Mouse (Mus musculus): ENCODE measurements at regions not wholly inside any gene's neighbourhood (a gene's known extent, or its start where the extent isn't known, plus 50 kb on each side); places are given as distances from the start of the nearest gene placed in this dataset.

- no peaks in the 10 kb centered on the region for H3K4me1 ChIP-seq
- no peak overlapping the region for H3K4me3 ChIP-seq
- no peaks in the 10 kb centered on the region for H3K9me3 ChIP-seq (replicated peaks)
- H3K36me3 ChIP-seq = no peaks in the 10 kb centered on the region
- H3K27ac ChIP-seq = no peak overlapping the region
- WGBS = 74% methylated on average over 1 of the region's 1 CpGs
- no peaks in the 10 kb centered on the region for H3K27me3 ChIP-seq (ENCODE audit: low read depth, poor library complexity, severe bottlenecking)
- DNase-seq (ENCODE audit: low spot score) = no peak
Observed at GRCm38 (mm10) chr13:5540321-5540720, 321.0 kb upstream of the Klf6 start.

DNA sequence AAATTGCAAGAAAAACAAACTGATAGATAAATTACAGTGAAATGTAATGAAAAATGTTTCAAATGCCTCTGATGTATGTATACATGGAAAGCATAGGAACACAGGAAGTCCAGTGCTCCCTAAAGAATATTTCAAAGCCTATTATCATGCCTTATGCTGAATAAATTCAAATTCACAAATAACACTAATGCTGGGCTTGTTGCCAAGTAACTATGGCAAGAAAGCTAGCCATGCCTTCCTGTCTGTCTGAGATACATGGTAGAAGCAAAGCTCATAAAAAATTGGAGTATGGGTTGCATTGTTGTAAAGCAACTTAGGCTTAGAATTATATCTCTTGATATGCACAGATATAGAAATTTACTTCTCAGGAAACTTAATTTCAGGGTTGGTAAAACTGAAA is 315.8 kb upstream of the Klf6 start:
- H3K27ac ChIP-seq = no peak overlapping the region
- H3K4me1 ChIP-seq = no peaks in the 10 kb centered on the region
- no peaks in the 10 kb centered on the region for H3K27me3 ChIP-seq (ENCODE audit: low read depth, poor library complexity, severe bottlenecking)
- H3K36me3 ChIP-seq = no peaks in the 10 kb centered on the region
- no peak overlapping the region for H3K4me3 ChIP-seq
- DNase-seq (ENCODE audit: low spot score) = no peak
- H3K9me3 ChIP-seq (replicated peaks) = no peaks in the 10 kb centered on the region

GRCm38 (mm10) chr13:5546011-5546410 is 315.3 kb upstream of the Klf6 start:
- H3K4me1 ChIP-seq = no peaks in the 10 kb centered on the region
- 91% methylated on average over 2 of the region's 2 CpGs for WGBS
- no peaks in the 10 kb centered on the region for H3K9me3 ChIP-seq (replicated peaks)
- no peaks in the 10 kb centered on the region for H3K36me3 ChIP-seq
- no peaks in the 10 kb centered on the region for H3K27me3 ChIP-seq (ENCODE audit: low read depth, poor library complexity, severe bottlenecking)
- no peak for DNase-seq (ENCODE audit: low spot score)
- no peak overlapping the region for H3K27ac ChIP-seq
- no peak overlapping the region for H3K4me3 ChIP-seq

DNA sequence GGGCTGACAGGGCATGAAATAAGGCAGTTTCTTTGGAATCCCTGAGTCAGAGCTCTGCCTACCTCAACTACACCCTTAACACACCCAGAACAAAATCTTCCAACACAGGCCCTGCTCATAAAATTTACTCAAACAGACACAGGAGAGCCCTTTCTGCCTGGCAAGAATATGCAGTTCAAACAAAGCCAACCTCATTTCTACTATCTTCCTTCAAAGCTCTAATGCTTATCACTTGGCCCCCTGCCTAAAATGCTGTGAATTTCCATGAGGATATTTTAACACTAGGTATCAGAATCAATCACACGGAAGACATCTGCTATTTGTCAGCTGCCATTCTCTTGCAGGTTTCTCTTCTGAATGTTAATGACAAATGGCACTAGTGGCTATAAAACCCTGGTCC is 314.3 kb upstream of the Klf6 start:
- H3K4me1 ChIP-seq = no peaks in the 10 kb centered on the region
- WGBS = 68% methylated on average over 1 of the region's 1 CpGs
- no peak overlapping the region for H3K27ac ChIP-seq
- H3K36me3 ChIP-seq = no peaks in the 10 kb centered on the region
- no peak overlapping the region for H3K4me3 ChIP-seq
- no peaks in the 10 kb centered on the region for H3K27me3 ChIP-seq (ENCODE audit: low read depth, poor library complexity, severe bottlenecking)
- no peak for DNase-seq (ENCODE audit: low spot score)
- H3K9me3 ChIP-seq (replicated peaks) = no peaks in the 10 kb centered on the region

- no peaks in the 10 kb centered on the region for H3K27me3 ChIP-seq (ENCODE audit: low read depth, poor library complexity, severe bottlenecking)
- 98% methylated on average over 1 of the region's 1 CpGs for WGBS
- DNase-seq (ENCODE audit: low spot score) = no peak
- no peaks in the 10 kb centered on the region for H3K9me3 ChIP-seq (replicated peaks)
- no peaks in the 10 kb centered on the region for H3K4me1 ChIP-seq
- no peak overlapping the region for H3K27ac ChIP-seq
- no peak overlapping the region for H3K4me3 ChIP-seq
- H3K36me3 ChIP-seq = no peaks in the 10 kb centered on the region
Observed at GRCm38 (mm10) chr13:5548768-5549167, 312.5 kb upstream of the Klf6 start.

DNA sequence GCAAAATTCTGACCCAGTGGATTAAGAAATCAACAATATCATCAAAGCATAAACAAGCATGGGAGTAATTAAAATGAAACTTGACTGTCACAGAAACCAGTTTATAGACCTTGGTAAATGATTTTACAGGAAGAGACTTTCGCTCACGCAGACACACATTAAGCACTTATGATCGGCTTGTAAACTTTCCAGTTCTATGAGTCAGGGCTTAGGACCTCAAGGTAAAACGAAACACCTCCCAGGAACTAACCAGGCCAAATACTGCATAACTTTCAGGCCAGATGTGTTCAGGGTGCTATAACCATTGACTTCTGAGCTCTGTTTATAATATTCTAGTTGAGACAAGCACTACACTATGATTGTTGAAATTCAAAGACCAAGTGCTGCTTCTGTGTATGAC is 312.1 kb upstream of the Klf6 start:
- no peaks in the 10 kb centered on the region for H3K36me3 ChIP-seq
- H3K9me3 ChIP-seq (replicated peaks) = no peaks in the 10 kb centered on the region
- DNase-seq (ENCODE audit: low spot score) = no peak
- H3K27ac ChIP-seq = no peak overlapping the region
- no peak overlapping the region for H3K4me3 ChIP-seq
- H3K4me1 ChIP-seq = no peaks in the 10 kb centered on the region
- 87% methylated on average over 4 of the region's 4 CpGs for WGBS
- no peaks in the 10 kb centered on the region for H3K27me3 ChIP-seq (ENCODE audit: low read depth, poor library complexity, severe bottlenecking)

- Histone ChIP-seq H3K4me3 (no peak overlapping the region), H3K27ac (no peak overlapping the region), H3K36me3 (no peaks in the 10 kb centered on the region), H3K9me3 (replicated peaks) (no peaks in the 10 kb centered on the region), H3K27me3 (ENCODE audit: low read depth, poor library complexity, severe bottlenecking) (no peaks in the 10 kb centered on the region), H3K4me1 (no peaks in the 10 kb centered on the region)
- 96% methylated on average over 7 of the region's 7 CpGs for WGBS
- DNase-seq (ENCODE audit: low spot score) = no peak
Observed at GRCm38 (mm10) chr13:5549747-5550146, 311.5 kb upstream of the Klf6 start.

- no peak for DNase-seq (ENCODE audit: low spot score)
- H3K27ac ChIP-seq = no peak overlapping the region
- WGBS = 83% methylated on average over 3 of the region's 3 CpGs
- H3K27me3 ChIP-seq (ENCODE audit: low read depth, poor library complexity, severe bottlenecking) = no peaks in the 10 kb centered on the region
- no peaks in the 10 kb centered on the region for H3K9me3 ChIP-seq (replicated peaks)
- H3K4me1 ChIP-seq = no peaks in the 10 kb centered on the region
- H3K4me3 ChIP-seq = no peak overlapping the region
- no peaks in the 10 kb centered on the region for H3K36me3 ChIP-seq
Observed at GRCm38 (mm10) chr13:5550354-5550753, 310.9 kb upstream of the Klf6 start.

DNA sequence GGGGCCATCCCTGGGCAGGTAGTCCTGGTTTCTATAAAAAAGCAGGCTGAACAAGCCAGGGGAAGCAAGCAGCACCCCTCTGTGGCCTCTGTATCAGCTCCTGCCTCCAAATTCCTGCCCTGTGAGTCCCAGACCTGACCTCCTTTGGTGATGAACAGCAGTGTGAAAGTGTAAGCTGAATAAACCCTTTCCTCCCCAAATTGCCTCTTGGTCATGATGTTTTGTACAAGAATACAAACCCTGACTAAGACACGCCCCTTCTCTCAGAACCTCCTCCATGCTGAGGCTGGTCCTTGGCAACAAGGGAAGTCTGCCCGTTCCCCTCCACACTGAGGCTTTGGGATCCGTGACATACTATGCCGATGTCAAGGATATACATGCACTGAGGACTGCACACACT is 310.2 kb upstream of the Klf6 start:
- Histone ChIP-seq H3K27ac (no peak overlapping the region), H3K4me1 (no peaks in the 10 kb centered on the region), H3K36me3 (no peaks in the 10 kb centered on the region), H3K27me3 (ENCODE audit: low read depth, poor library complexity, severe bottlenecking) (no peaks in the 10 kb centered on the region), H3K9me3 (replicated peaks) (no peaks in the 10 kb centered on the region), H3K4me3 (no peak overlapping the region)
- no peak for DNase-seq (ENCODE audit: low spot score)
- 90% methylated on average over 4 of the region's 4 CpGs for WGBS

DNA sequence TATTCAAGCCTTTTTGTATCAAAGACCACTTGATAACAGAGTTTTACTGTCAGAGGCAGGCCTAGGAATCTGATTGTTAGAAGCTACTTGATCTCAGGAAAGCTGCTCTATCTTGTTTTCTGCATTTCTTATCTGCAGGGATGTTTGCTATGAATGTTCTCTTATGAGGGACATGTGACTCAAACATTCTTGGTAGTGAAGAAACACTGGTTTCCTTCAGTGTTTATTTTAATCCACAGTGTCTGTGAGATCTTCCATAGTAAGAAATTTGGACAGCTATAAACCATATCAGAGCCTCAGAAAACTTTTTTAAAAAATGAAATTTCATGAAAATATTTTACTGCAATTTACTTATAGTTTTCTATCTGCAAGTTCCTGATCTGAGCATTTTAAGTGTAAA is 307.8 kb upstream of the Klf6 start:
- no peak for DNase-seq (ENCODE audit: low spot score)
- Histone ChIP-seq H3K4me3 (no peak overlapping the region), H3K27me3 (ENCODE audit: low read depth, poor library complexity, severe bottlenecking) (no peaks in the 10 kb centered on the region), H3K4me1 (no peaks in the 10 kb centered on the region), H3K36me3 (no peaks in the 10 kb centered on the region), H3K27ac (no peak overlapping the region), H3K9me3 (replicated peaks) (no peaks in the 10 kb centered on the region)

DNA sequence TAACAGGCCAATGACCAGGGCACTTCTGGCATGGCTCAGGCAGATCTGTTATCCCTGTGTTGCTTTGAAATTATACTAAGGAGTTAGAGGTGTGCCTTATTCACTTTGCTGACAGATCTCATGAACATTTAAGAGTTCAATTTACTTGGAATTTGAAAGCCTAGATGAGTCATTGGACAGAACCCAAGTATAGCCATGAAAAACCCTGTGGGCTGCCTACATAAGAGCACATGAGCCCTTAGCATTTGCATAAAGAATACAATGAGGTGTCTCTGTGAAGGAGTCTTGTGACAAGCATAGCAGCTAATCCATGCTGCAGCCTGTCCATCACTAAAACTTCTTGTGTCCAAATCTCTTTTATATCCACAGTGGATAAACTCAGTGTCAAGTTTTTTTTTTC is 303.2 kb upstream of the Klf6 start:
- DNase-seq (ENCODE audit: low spot score) = no peak
- no peak overlapping the region for H3K27ac ChIP-seq
- no peak overlapping the region for H3K4me3 ChIP-seq
- no peaks in the 10 kb centered on the region for H3K36me3 ChIP-seq
- H3K9me3 ChIP-seq (replicated peaks) = no peaks in the 10 kb centered on the region
- H3K27me3 ChIP-seq (ENCODE audit: low read depth, poor library complexity, severe bottlenecking) = no peaks in the 10 kb centered on the region
- no peaks in the 10 kb centered on the region for H3K4me1 ChIP-seq

DNA sequence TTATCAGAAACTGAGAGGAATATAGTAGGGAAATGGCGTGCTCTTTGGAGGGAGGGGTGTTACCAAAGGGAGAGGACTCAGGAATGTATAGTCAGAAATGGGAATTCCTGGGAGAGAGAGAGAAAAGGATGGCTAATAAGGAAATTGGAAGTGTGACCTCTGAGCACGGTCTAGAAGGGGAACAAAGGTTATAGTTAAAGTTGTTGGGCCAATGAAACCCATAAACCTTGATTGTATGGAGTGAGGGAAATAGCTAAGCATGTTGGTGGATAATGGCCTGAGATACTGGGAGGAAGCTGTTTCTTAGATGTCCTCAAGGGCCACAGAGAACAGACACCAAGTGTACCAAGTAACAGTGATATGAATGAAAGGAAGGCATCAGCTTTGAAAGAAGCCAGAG is 294.8 kb upstream of the Klf6 start:
- WGBS = 76% methylated on average over 2 of the region's 2 CpGs
- no peaks in the 10 kb centered on the region for H3K9me3 ChIP-seq (replicated peaks)
- DNase-seq (ENCODE audit: low spot score) = no peak

DNA sequence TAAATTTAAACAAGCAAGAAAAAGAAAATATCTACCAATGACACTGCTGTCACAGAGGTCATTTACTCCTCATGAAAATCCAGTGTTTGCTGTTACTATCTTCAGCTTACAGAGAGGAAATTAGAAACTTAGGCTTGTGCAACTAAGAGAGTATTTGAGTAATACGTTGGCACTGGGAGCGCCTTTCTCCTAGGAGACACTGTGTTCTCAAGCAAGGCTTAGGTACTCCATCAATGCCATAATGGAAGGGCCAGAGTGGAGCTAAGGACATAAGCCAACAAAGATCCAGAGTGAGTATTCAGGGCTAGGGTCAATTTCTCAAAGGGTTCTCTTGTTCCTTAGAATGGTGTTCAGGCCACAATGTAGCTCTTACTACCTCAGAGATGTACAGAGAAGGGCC is 294.4 kb upstream of the Klf6 start:
- Histone ChIP-seq H3K4me1 (no peaks in the 10 kb centered on the region), H3K27me3 (ENCODE audit: low read depth, poor library complexity, severe bottlenecking) (no peaks in the 10 kb centered on the region), H3K36me3 (no peaks in the 10 kb centered on the region), H3K4me3 (no peak overlapping the region), H3K27ac (no peak overlapping the region), H3K9me3 (replicated peaks) (no peaks in the 10 kb centered on the region)
- DNase-seq (ENCODE audit: low spot score) = no peak
- WGBS = 93% methylated on average over 2 of the region's 2 CpGs

More for the DNA sequence above, 294.8 kb upstream of the Klf6 start:
- Histone ChIP-seq H3K4me3 (no peak overlapping the region), H3K27me3 (ENCODE audit: low read depth, poor library complexity, severe bottlenecking) (no peaks in the 10 kb centered on the region), H3K4me1 (no peaks in the 10 kb centered on the region), H3K27ac (no peak overlapping the region), H3K36me3 (no peaks in the 10 kb centered on the region)

DNA sequence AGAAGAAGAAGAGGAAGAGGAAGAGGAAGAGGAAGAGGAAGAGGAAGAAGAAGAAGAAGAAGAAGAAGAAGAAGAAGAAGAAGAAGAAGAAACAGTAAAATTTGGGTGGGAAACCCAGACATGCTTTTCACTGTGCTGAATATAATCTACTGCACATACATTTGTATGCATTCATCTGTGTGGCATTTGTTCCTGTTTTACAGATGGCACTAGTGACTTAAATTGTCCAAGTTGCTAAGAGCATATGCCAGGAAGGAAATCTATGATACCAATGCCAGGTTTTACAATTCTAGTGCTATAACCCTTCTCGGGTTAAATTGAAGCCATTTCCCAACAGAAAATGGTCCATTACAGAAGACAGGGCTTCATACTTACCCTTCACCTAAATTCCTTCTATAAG is 291.7 kb upstream of the Klf6 start:
- H3K9me3 ChIP-seq (replicated peaks) = no peaks in the 10 kb centered on the region
- H3K27ac ChIP-seq = no peak overlapping the region
- H3K36me3 ChIP-seq = no peaks in the 10 kb centered on the region
- H3K4me1 ChIP-seq = no peaks in the 10 kb centered on the region
- H3K27me3 ChIP-seq (ENCODE audit: low read depth, poor library complexity, severe bottlenecking) = no peaks in the 10 kb centered on the region
- WGBS = 98% methylated on average over 1 of the region's 1 CpGs
- H3K4me3 ChIP-seq = no peak overlapping the region
- DNase-seq (ENCODE audit: low spot score) = no peak

DNA sequence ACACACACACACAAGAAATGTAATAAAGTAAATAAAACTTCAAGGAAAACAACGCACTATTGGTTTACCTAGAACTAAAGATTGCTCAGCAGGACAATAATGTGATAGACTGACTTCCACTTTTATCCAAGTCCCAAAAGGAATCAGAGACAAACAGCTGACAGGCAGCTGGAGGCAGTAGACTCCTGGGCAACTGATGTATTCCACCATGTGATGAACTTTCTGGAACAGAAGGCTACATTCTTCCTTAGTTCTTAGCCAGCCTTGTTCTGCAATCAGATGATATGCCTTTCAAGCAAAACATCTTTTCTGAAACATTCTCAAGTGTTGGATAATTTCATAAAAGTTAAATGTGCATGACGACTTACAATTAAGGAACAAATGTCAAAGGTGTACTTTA is 290.9 kb upstream of the Klf6 start:
- no peak overlapping the region for H3K27ac ChIP-seq
- no peak for DNase-seq (ENCODE audit: low spot score)
- no peaks in the 10 kb centered on the region for H3K36me3 ChIP-seq
- H3K27me3 ChIP-seq (ENCODE audit: low read depth, poor library complexity, severe bottlenecking) = no peaks in the 10 kb centered on the region
- H3K4me3 ChIP-seq = no peak overlapping the region
- 89% methylated on average over 2 of the region's 2 CpGs for WGBS
- no peaks in the 10 kb centered on the region for H3K4me1 ChIP-seq
- H3K9me3 ChIP-seq (replicated peaks) = no peaks in the 10 kb centered on the region

Data from limb, embryonic 10.5 days (tissue).